Mouse (Mus musculus): Measurements from ENCODE around the gene E430018J23Rik.

DNA sequence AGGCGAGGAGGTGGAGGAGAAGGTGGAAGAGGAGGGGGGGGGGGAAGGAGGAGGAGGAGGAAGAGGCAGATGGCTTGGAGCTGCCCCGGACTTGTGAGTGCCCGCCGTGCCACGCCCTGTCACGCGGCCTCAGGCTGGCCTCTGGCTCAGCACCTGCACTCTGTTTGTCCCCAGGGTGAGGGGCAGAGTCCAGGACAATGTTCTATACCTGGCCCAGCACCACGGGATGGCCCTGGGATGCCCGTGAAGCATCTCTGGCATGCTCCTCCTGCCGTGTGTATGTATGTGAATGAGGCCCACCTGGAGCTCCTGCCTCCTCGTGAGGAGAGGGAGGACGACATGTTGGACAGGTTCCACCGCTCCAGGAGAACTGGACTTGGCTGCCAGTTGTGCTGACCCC is 32.0 kb downstream of the E430018J23Rik start:
- TF ChIP-seq CTCF (IDR thresholded peaks at IDR 0.05; ENCODE audit: insufficient read depth, low read length) (no peak), POLR2A (IDR thresholded peaks at IDR 0.05; ENCODE audit: borderline replicate concordance, extremely low read depth, low read depth, low read length) (no peak)
